Mouse (Mus musculus): Measurements from ENCODE around the gene S1pr4. TPM values are rescaled to one million over a fixed set of nuclear protein-coding genes. Genes with fewer than 3 reads are reported as not detected.
A peak's percentile ranks its signal among the peaks of the same experiment; 100 is the strongest.

S1pr4 gene
- polyA plus RNA-seq, 1 experiment from 2014 or later = 0.58 TPM

DNA sequence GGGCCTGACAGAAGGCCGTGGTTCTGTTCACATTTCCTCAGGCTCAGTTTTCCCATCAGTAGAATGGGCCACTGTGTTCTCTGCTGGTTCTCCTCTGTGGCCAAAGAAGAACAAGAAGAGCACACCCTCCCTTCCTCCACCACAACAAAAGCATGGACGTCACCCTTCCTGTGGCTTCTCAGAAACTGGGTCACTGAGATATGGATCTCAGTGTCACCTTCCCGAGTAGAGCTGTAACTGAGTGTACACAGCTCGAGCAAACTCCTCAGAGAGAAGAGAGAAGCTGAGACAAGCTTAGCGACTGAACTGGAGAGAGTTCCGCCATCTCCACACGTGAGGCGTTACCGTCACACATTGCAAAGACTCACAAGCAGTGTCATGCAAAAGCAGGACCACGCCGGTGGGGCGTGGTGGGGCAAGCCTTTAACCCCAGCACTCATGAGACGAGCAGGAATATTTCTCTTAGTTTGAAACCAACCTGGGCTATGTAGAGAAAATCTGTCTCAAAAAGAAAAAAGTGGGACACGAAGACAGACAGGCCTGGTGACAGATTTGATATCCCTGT lies 10.4 kb upstream of the S1pr4 start:
- no peak for ATAC-seq (ENCODE audit: insufficient read depth, low FRiP score, low TSS enrichment)
- no peaks in the 10 kb centered on the region for H3K36me3 ChIP-seq (ENCODE audit: control insufficient read depth, insufficient read depth, low read length)
- H3K9me3 ChIP-seq (ENCODE audit: control insufficient read depth, low read length) = no peaks in the 10 kb centered on the region
- H3K4me1 ChIP-seq (ENCODE audit: control insufficient read depth, insufficient read depth, low read length) = no peaks in the 10 kb centered on the region
- no peak overlapping the region for H3K4me2 ChIP-seq (ENCODE audit: low read depth)
- no peak overlapping the region for H3K4me3 ChIP-seq (ENCODE audit: low read depth, low read length)
- WGBS = 85% methylated on average over 14 of the region's 14 CpGs
- H3K9ac ChIP-seq (ENCODE audit: low read length) = no peak overlapping the region
- DNase-seq (ENCODE audit: low spot score) = no peak
- H3K27ac ChIP-seq (ENCODE audit: low read depth, low read length) = no peak overlapping the region
- H3K27me3 ChIP-seq (ENCODE audit: control insufficient read depth, insufficient read depth, low read length) = peaks cover 7% of the 10 kb centered on the region; the same call in 1 of the 2 replicates

DNA sequence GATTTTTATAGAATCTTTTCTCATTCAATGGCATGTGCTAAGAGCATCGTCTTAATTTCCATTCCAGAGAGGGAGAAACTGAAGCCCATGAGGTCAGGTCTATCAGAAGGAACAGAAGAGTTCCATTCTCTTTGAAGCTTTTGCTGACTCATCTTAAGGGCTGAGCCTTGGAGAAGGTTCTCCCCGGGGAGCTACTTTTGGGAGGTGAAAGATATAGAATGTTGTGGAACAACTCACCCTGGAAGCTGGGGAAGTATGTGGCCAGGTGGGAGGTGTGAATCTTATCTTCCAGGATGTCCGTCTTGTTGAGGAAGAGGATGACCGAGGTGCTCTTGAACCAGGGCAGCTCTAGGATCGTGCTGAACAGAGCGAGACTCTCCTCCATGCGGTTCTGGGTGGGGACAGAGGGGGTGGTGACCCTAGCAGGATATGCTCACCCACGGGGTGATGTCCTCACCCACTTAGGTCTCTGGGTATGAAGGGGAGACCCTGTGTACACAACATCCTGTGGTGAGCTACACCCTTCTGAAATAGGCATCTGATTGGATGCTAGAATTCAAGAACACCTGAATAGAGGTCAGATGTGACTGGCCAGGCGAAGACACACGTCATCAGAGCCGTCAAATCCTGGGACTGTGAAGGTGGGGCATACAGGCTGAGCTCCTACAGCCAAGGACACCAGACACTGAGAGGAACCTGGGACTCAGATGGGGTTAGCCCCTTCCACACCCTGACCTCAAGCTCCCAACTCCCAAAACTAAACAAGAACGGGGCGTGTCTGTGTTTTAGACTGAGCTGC lies 8.0 kb upstream of the S1pr4 start:
- WGBS = 74% methylated on average over 13 of the region's 13 CpGs
- Histone ChIP-seq H3K4me1 (ENCODE audit: control insufficient read depth, insufficient read depth, low read length) (no peaks in the 10 kb centered on the region), H3K36me3 (ENCODE audit: control insufficient read depth, insufficient read depth, low read length) (no peaks in the 10 kb centered on the region), H3K4me3 (ENCODE audit: low read depth, low read length) (no peak overlapping the region), H3K27me3 (ENCODE audit: control insufficient read depth, insufficient read depth, low read length) (peaks cover 13% of the 10 kb centered on the region; the same call in 1 of the 2 replicates), H3K27ac (ENCODE audit: low read depth, low read length) (no peak overlapping the region), H3K9ac (ENCODE audit: low read length) (no peak overlapping the region), H3K9me3 (ENCODE audit: control insufficient read depth, low read length) (no peaks in the 10 kb centered on the region), H3K4me2 (ENCODE audit: low read depth) (no peak overlapping the region)
- ATAC-seq (ENCODE audit: insufficient read depth, low FRiP score, low TSS enrichment) (no peak), DNase-seq (ENCODE audit: low spot score) (no peak)

GRCm38 (mm10) chr10:81507095-81507494 lies 7.2 kb upstream of the S1pr4 start:
- no peaks in the 10 kb centered on the region for H3K36me3 ChIP-seq (ENCODE audit: control insufficient read depth, insufficient read depth, low read length)
- no peak for DNase-seq (ENCODE audit: low spot score)
- no peak overlapping the region for H3K4me3 ChIP-seq (ENCODE audit: low read depth, low read length)
- H3K27ac ChIP-seq (ENCODE audit: low read depth, low read length) = no peak overlapping the region
- no peaks in the 10 kb centered on the region for H3K4me1 ChIP-seq (ENCODE audit: control insufficient read depth, insufficient read depth, low read length)
- H3K9me3 ChIP-seq (ENCODE audit: control insufficient read depth, low read length) = no peaks in the 10 kb centered on the region
- peaks cover 6% of the 10 kb centered on the region; the same call in 1 of the 2 replicates for H3K27me3 ChIP-seq (ENCODE audit: control insufficient read depth, insufficient read depth, low read length)
- H3K4me2 ChIP-seq (ENCODE audit: low read depth) = no peak overlapping the region
- ATAC-seq (ENCODE audit: insufficient read depth, low FRiP score, low TSS enrichment) = no peak
- H3K9ac ChIP-seq (ENCODE audit: low read length) = no peak overlapping the region
- 36% methylated on average over 6 of the region's 6 CpGs for WGBS

- 85% methylated on average over 15 of the region's 15 CpGs for WGBS
- Histone ChIP-seq H3K4me2 (ENCODE audit: low read depth) (no peak overlapping the region), H3K9ac (ENCODE audit: low read length) (no peak overlapping the region), H3K27me3 (ENCODE audit: control insufficient read depth, insufficient read depth, low read length) (peaks cover 6% of the 10 kb centered on the region; the same call in 1 of the 2 replicates), H3K4me3 (ENCODE audit: low read depth, low read length) (no peak overlapping the region), H3K4me1 (ENCODE audit: control insufficient read depth, insufficient read depth, low read length) (no peaks in the 10 kb centered on the region), H3K36me3 (ENCODE audit: control insufficient read depth, insufficient read depth, low read length) (no peaks in the 10 kb centered on the region), H3K27ac (ENCODE audit: low read depth, low read length) (no peak overlapping the region), H3K9me3 (ENCODE audit: control insufficient read depth, low read length) (no peaks in the 10 kb centered on the region)
- no peak for DNase-seq (ENCODE audit: low spot score)
- no peak for ATAC-seq (ENCODE audit: insufficient read depth, low FRiP score, low TSS enrichment)
Measured at GRCm38 (mm10) chr10:81505016-81505664, 5.2 kb upstream of the S1pr4 start.

DNA sequence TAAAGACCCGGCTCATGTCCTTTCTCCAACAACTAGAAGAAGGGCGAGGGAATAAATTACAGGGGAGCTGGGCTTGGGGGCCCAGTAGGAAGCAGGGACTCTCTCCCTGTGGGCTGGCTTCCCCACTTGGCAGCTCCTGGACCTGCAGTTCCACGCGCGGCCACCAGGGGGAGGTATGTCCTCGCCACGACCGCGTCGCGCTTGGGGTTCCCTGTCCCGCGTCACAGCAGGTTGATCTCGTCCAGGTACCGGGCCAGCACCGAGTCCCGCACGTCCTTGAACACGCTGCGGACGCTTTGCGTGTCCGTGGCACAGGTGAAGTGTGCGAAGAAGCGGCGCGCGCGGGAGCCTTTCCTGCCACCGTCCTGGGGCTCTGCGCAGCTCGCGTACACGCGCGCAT lies 2.7 kb upstream of the S1pr4 start:
- peaks cover 6% of the 10 kb centered on the region; the same call in 1 of the 2 replicates for H3K27me3 ChIP-seq (ENCODE audit: control insufficient read depth, insufficient read depth, low read length)
- H3K4me3 ChIP-seq (ENCODE audit: low read depth, low read length) = peak overlapping the region; percentile 25
- no peaks in the 10 kb centered on the region for H3K9me3 ChIP-seq (ENCODE audit: control insufficient read depth, low read length)
- H3K9ac ChIP-seq (ENCODE audit: low read length) = peak overlapping the region; percentile 35
- ATAC-seq (ENCODE audit: insufficient read depth, low FRiP score, low TSS enrichment) (peak; percentile 14; the same call in 1 of the 2 replicates), DNase-seq (ENCODE audit: low spot score) (peak; percentile 85)
- peak overlapping the region; percentile 54 for H3K4me2 ChIP-seq (ENCODE audit: low read depth)
- 9% methylated on average over 36 of the region's 36 CpGs for WGBS
- no peaks in the 10 kb centered on the region for H3K4me1 ChIP-seq (ENCODE audit: control insufficient read depth, insufficient read depth, low read length)
- H3K27ac ChIP-seq (ENCODE audit: low read depth, low read length) = no peak overlapping the region
- no peaks in the 10 kb centered on the region for H3K36me3 ChIP-seq (ENCODE audit: control insufficient read depth, insufficient read depth, low read length)

DNA sequence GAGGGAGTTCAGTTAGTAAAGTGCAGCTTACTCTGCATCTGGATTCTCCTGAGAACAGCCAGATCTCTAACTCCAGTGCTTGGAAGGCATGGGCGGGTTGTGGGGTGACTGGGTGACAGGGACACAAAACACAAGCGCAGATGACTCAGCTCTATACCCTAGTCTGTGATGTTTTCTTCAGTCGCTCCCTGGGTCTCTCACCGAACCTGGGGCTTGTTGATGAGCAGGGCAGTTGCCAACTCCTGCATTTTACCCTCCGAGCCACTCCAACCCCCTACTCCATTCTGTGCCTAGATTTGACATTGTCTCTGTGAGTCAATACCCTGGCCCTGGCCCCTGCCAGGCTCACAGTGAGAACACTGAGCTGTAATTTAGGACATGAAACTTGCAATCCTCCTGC lies 1.9 kb upstream of the S1pr4 start:
- H3K4me1 ChIP-seq (ENCODE audit: control insufficient read depth, insufficient read depth, low read length) = no peaks in the 10 kb centered on the region
- 84% methylated on average over 5 of the region's 5 CpGs for WGBS
- no peaks in the 10 kb centered on the region for H3K36me3 ChIP-seq (ENCODE audit: control insufficient read depth, insufficient read depth, low read length)
- DNase-seq (ENCODE audit: low spot score) (no peak), ATAC-seq (ENCODE audit: insufficient read depth, low FRiP score, low TSS enrichment) (no peak)
- no peak overlapping the region for H3K27ac ChIP-seq (ENCODE audit: low read depth, low read length)
- H3K9me3 ChIP-seq (ENCODE audit: control insufficient read depth, low read length) = no peaks in the 10 kb centered on the region
- no peak overlapping the region for H3K4me2 ChIP-seq (ENCODE audit: low read depth)
- no peak overlapping the region for H3K9ac ChIP-seq (ENCODE audit: low read length)
- H3K4me3 ChIP-seq (ENCODE audit: low read depth, low read length) = no peak overlapping the region
- peaks cover 6% of the 10 kb centered on the region; the same call in 1 of the 2 replicates for H3K27me3 ChIP-seq (ENCODE audit: control insufficient read depth, insufficient read depth, low read length)

- Histone ChIP-seq H3K27ac (ENCODE audit: low read depth, low read length) (no peak overlapping the region), H3K4me1 (ENCODE audit: control insufficient read depth, insufficient read depth, low read length) (peaks cover 15% of the 10 kb centered on the region), H3K9me3 (ENCODE audit: control insufficient read depth, low read length) (no peaks in the 10 kb centered on the region), H3K4me3 (ENCODE audit: low read depth, low read length) (no peak overlapping the region), H3K36me3 (ENCODE audit: control insufficient read depth, insufficient read depth, low read length) (no peaks in the 10 kb centered on the region), H3K4me2 (ENCODE audit: low read depth) (no peak overlapping the region), H3K27me3 (ENCODE audit: control insufficient read depth, insufficient read depth, low read length) (peaks cover 6% of the 10 kb centered on the region; the same call in 1 of the 2 replicates), H3K9ac (ENCODE audit: low read length) (no peak overlapping the region)
- 76% methylated on average over 23 of the region's 23 CpGs for WGBS
- no peak for ATAC-seq (ENCODE audit: insufficient read depth, low FRiP score, low TSS enrichment)
- no peak for DNase-seq (ENCODE audit: low spot score)
Measured at GRCm38 (mm10) chr10:81499250-81499901, 556 bp downstream of the S1pr4 start.

- H3K27ac ChIP-seq (ENCODE audit: low read depth, low read length) = no peak overlapping the region
- ATAC-seq (ENCODE audit: insufficient read depth, low FRiP score, low TSS enrichment) = no peak
- no peak overlapping the region; the same call in 1 of the 2 replicates for H3K9ac ChIP-seq (ENCODE audit: low read length)
- H3K4me2 ChIP-seq (ENCODE audit: low read depth) = no peak overlapping the region
- peaks cover 15% of the 10 kb centered on the region for H3K4me1 ChIP-seq (ENCODE audit: control insufficient read depth, insufficient read depth, low read length)
- no peak for DNase-seq (ENCODE audit: low spot score)
- H3K4me3 ChIP-seq (ENCODE audit: low read depth, low read length) = no peak overlapping the region
- WGBS = 85% methylated on average over 38 of the region's 38 CpGs
- no peaks in the 10 kb centered on the region for H3K36me3 ChIP-seq (ENCODE audit: control insufficient read depth, insufficient read depth, low read length)
- H3K9me3 ChIP-seq (ENCODE audit: control insufficient read depth, low read length) = no peaks in the 10 kb centered on the region
- H3K27me3 ChIP-seq (ENCODE audit: control insufficient read depth, insufficient read depth, low read length) = peaks cover 6% of the 10 kb centered on the region; the same call in 1 of the 2 replicates
Measured at GRCm38 (mm10) chr10:81498316-81499249, 1.3 kb downstream of the S1pr4 start.

All from neural tube, embryonic 11.5 days (tissue).